Mouse (Mus musculus) heart, postnatal 0 days (tissue): ENCODE data around the gene Trim26.
"Not testable (repeated sequence)": the region's sequence is repeated elsewhere in the genome, so short reads cannot be mapped to it uniquely, and the experiment has no call there.

Experiments
- CTCF ChIP-seq: IDR thresholded peaks from 2 replicates; pipeline ENCODE4 v1.5.1; 2016; ENCODE audit warnings: antibody characterized with exemption, control low read depth, low read depth
- EP300 ChIP-seq: IDR thresholded peaks from 2 replicates; pipeline ENCODE4 v1.6.1; 2016; ENCODE audit warnings: antibody characterized with exemption, low read depth

- not testable (repeated sequence) for TF ChIP-seq CTCF, EP300
These were observed 54.6 kb downstream of the Trim26 start for GRCm38 (mm10) chr17:36891496-36891895.
